Mouse (Mus musculus) liver, embryonic 14.5 days (tissue): Measurements from ENCODE around the gene Nes.

Experiments
- CTCF ChIP-seq: IDR thresholded peaks from 2 replicates; pipeline ENCODE4 v1.5.1; 2016; ENCODE audit warnings: antibody characterized with exemption, low read depth, control low read depth
- EP300 ChIP-seq: IDR thresholded peaks from 2 replicates; pipeline ENCODE4 v1.6.1; 2016; ENCODE audit warnings: antibody characterized with exemption, low read depth

DNA sequence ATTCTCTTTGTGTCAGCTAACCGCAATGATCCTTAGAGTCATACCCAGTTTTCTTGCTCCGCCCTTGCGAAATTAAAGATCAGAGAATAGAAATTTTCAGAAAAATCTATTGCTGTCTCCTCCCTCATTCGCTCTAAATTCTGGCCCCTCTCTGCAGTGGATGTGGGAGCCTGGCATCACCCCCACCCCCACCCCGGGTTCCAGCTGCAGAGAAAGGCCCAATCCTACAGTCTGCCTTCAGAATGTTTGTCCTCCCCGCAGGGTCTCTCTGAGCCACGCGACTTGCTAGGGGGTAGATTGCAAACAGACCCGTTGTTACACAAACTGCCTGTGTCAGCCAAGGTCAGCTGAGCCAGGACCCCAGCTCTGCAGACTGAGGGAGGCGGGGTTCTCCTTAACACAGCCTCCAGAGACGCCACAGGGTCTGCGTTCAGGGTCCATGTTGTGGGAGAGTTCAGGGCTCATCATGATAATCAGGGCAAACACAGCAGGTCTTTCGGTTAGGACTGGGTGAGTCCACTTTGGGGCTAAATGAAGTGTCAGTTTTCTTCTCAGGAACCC, 20.8 kb upstream of the Nes start:
- TF ChIP-seq CTCF (no peak), EP300 (no peak)
